In the genomic region with DNA sequence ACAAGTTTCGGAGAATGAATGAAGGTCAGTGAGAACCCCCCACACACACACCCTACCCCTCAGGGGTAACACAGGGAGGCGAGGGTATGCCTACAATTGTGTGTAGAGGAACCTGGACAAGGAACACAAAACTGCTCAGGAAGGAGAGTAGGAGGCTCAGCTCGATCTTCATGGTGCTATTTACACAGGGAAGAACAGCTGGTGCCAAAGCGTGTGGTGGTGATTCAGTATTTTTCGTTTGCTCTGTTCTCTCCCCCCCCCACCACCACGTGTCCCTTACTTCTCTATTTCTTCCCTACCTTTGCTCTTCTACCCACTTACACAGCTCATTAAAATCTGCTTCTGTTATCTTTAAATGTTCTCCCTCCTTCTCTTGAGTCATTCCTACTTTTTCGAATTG, we compare ENCODE assay signal across 29 mouse cellular contexts.
DNase-seq lines count a peak whose midpoint lies in the region; ATAC-seq lines count a peak whose summit lies in the region.
"Had no signal": no experiment of that assay in that cellular context is flagged by ENCODE, and none has a peak within 500 bp of the region (broad histone marks: within the 10 kb centered on the region; RNA-seq: fewer than 3 reads in every experiment).

No protein-coding gene starts in this region.

- H3K4me3 ChIP-seq in hindbrain, embryonic 13.5 days = no peak overlapping the region
- H3K4me3 ChIP-seq in hindbrain, embryonic 16.5 days (ENCODE audit: low read length) = no peak overlapping the region
- H3K4me3 ChIP-seq: erythroblast, embryonic 14.5 days; heart, embryonic 10.5 days; heart, embryonic 15.5 days; limb, embryonic 10.5 days; limb, embryonic 15.5 days; liver, embryonic 13.5 days; megakaryocyte, embryonic 14.5 days; midbrain, embryonic 12.5 days; myocyte; stomach, embryonic 15.5 days had no signal

- H3K4me1 ChIP-seq in hindbrain, embryonic 13.5 days (replicated peaks) = peaks cover 14% of the 10 kb centered on the region
- H3K4me1 ChIP-seq in hindbrain, embryonic 16.5 days (ENCODE audit: control insufficient read depth, insufficient read depth, low read depth, low read length) = no peaks in the 10 kb centered on the region; the same call in 1 of the 2 replicates
- H3K4me1 ChIP-seq: heart, embryonic 10.5 days; heart, embryonic 15.5 days; limb, embryonic 10.5 days; limb, embryonic 15.5 days; liver, embryonic 13.5 days; megakaryocyte, embryonic 14.5 days; midbrain, embryonic 12.5 days; stomach, embryonic 15.5 days had no signal

- intact Hi-C loops in left cerebral cortex, postnatal 25 days (cut with DNase I) = no loop called here
- intact Hi-C loops in left cerebral cortex, postnatal 10 days (cut with DNase I) = no loop called here
- intact Hi-C loops in left cerebral cortex, postnatal 36 days (cut with DNase I) = loop anchor here (5.0 kb wide), 1 partner anchor 70 kb away; no protein-coding TSS in a partner anchor

- H3K27ac ChIP-seq in hindbrain, embryonic 13.5 days = peak overlapping the region; percentile 60; the same call in 1 of the 2 replicates
- no peak overlapping the region for H3K27ac ChIP-seq in hindbrain, embryonic 16.5 days (ENCODE audit: low read depth, low read length)
- H3K27ac ChIP-seq: heart, embryonic 10.5 days; heart, embryonic 15.5 days; limb, embryonic 10.5 days; limb, embryonic 15.5 days; liver, embryonic 13.5 days; midbrain, embryonic 12.5 days; stomach, embryonic 15.5 days had no signal

- 78% methylated on average over 7 of the region's 7 CpGs for WGBS in hindbrain, embryonic 13.5 days
- WGBS in hindbrain, embryonic 16.5 days = 82% methylated on average over 7 of the region's 7 CpGs

- ATAC-seq in hindbrain, embryonic 13.5 days (ENCODE audit: low FRiP score) = no peak
- no peak for ATAC-seq in hindbrain, embryonic 16.5 days
- ATAC-seq: CD4-positive, CD25-positive, alpha-beta regulatory T cell, adult 4 months; intestine, embryonic 16.5 days; lung, postnatal 0 days had no signal

- H3K27me3 ChIP-seq in hindbrain, embryonic 13.5 days = no peaks in the 10 kb centered on the region
- no peaks in the 10 kb centered on the region for H3K27me3 ChIP-seq in hindbrain, embryonic 16.5 days (replicated peaks; ENCODE audit: control insufficient read depth, insufficient read depth, low read length)
- H3K27me3 ChIP-seq: heart, embryonic 15.5 days; limb, embryonic 15.5 days; liver, embryonic 13.5 days; megakaryocyte, embryonic 14.5 days; stomach, embryonic 15.5 days had no signal

- no peaks in the 10 kb centered on the region for H3K9me3 ChIP-seq in hindbrain, embryonic 13.5 days
- H3K9me3 ChIP-seq in hindbrain, embryonic 16.5 days (ENCODE audit: control insufficient read depth, low read length) = no peaks in the 10 kb centered on the region
- H3K9me3 ChIP-seq: heart, embryonic 10.5 days; heart, embryonic 15.5 days; limb, embryonic 10.5 days; limb, embryonic 15.5 days; liver, embryonic 13.5 days; megakaryocyte, embryonic 14.5 days; midbrain, embryonic 12.5 days; stomach, embryonic 15.5 days had no signal

- peak; percentile 45 to 88 for DNase-seq in left cerebral cortex, postnatal 25 days (ENCODE audit: low spot score in 2 of 2)
- DNase-seq in left cerebral cortex, postnatal 10 days (ENCODE audit: extremely low spot score in 1 of 2, low spot score in 2 of 2) = no peak
- peak; percentile 49 to 54 for DNase-seq in left cerebral cortex, postnatal 36 days (ENCODE audit: low spot score in 2 of 2)
- DNase-seq in right cerebral cortex, postnatal 36 days (ENCODE audit: low spot score in 2 of 2) = peak; percentile 61 to 67
- DNase-seq in cerebellum, adult 9-11 months = no peak
- DNase-seq: adrenal gland, postnatal 25 days; cerebellum, adult 18-20 months; cerebellum, postnatal 14 days; gastrocnemius, postnatal 14 days; kidney, adult 9 months; kidney, postnatal 10 days; liver, embryonic 13.5 days; lung, adult 18-20 months; lung, postnatal 4 days; thymus, postnatal 14 days had no signal

- H3K9ac ChIP-seq in hindbrain, embryonic 13.5 days = no peak overlapping the region
- no peak overlapping the region for H3K9ac ChIP-seq in hindbrain, embryonic 16.5 days (ENCODE audit: low read depth, low read length)
- H3K9ac ChIP-seq: heart, embryonic 15.5 days; limb, embryonic 15.5 days; liver, embryonic 13.5 days; midbrain, embryonic 12.5 days; stomach, embryonic 15.5 days had no signal

- H3K36me3 ChIP-seq in hindbrain, embryonic 13.5 days = no peaks in the 10 kb centered on the region
- H3K36me3 ChIP-seq in hindbrain, embryonic 16.5 days (ENCODE audit: control insufficient read depth, insufficient read depth, low read length) = no peaks in the 10 kb centered on the region
- H3K36me3 ChIP-seq: heart, embryonic 10.5 days; heart, embryonic 15.5 days; limb, embryonic 10.5 days; limb, embryonic 15.5 days; liver, embryonic 13.5 days; midbrain, embryonic 12.5 days; stomach, embryonic 15.5 days had no signal

- H3K4me2 ChIP-seq in hindbrain, embryonic 13.5 days = no peak overlapping the region
- no peak overlapping the region for H3K4me2 ChIP-seq in hindbrain, embryonic 16.5 days (ENCODE audit: low read length)
- H3K4me2 ChIP-seq: heart, embryonic 15.5 days; limb, embryonic 15.5 days; liver, embryonic 13.5 days; midbrain, embryonic 12.5 days; stomach, embryonic 15.5 days had no signal

Comparison
In these comparisons a context has a peak if more than half of its experiments do, and no peak if none do; other contexts are left out.
1. DNase-seq: peak in left cerebral cortex, postnatal 25 days (2 of 2), left cerebral cortex, postnatal 36 days (2 of 2) and right cerebral cortex, postnatal 36 days (2 of 2); none in left cerebral cortex, postnatal 10 days (0 of 2) and cerebellum, adult 9-11 months (single experiment).